Mouse (Mus musculus) right cerebral cortex, adult 2 months (tissue): ENCODE data around the gene Celf2.

ENCODE experiments used
- DNase-seq, 2 experiments: peaks; one replicate each; pipeline ENCODE4 v3.0.0; 2021 to 2022; ENCODE audit warnings: low spot score in 2 of 2

Celf2 gene

GRCm38 (mm10) chr2:6695353-6695951 is 813.9 kb downstream of the Celf2 start:
- peak in 1 of 2 experiments; percentile 2 for DNase-seq

GRCm38 (mm10) chr2:6689689-6690088 is 819.7 kb downstream of the Celf2 start:
- peak in 1 of 2 experiments; percentile 1 for DNase-seq

GRCm38 (mm10) chr2:6678231-6678630 is 831.1 kb downstream of the Celf2 start:
- DNase-seq = no peak

- no peak for DNase-seq
Measured at GRCm38 (mm10) chr2:6677457-6677856, 831.9 kb downstream of the Celf2 start.

- DNase-seq = no peak
Measured at GRCm38 (mm10) chr2:6674401-6674800, 835.0 kb downstream of the Celf2 start.

GRCm38 (mm10) chr2:6673418-6673817 is 835.9 kb downstream of the Celf2 start:
- no peak for DNase-seq

- DNase-seq = peak; percentile 37 to 49
Measured at GRCm38 (mm10) chr2:6667611-6668010, 841.8 kb downstream of the Celf2 start.

- no peak for DNase-seq
Measured at GRCm38 (mm10) chr2:6659834-6660233, 849.5 kb downstream of the Celf2 start.

- no peak for DNase-seq
Measured at GRCm38 (mm10) chr2:6653719-6654118, 855.6 kb downstream of the Celf2 start.

GRCm38 (mm10) chr2:6651697-6652096 is 857.7 kb downstream of the Celf2 start:
- no peak for DNase-seq

- no peak for DNase-seq
Measured at GRCm38 (mm10) chr2:6648877-6649276, 860.5 kb downstream of the Celf2 start.

GRCm38 (mm10) chr2:6647028-6647427 is 862.3 kb downstream of the Celf2 start:
- DNase-seq = no peak

GRCm38 (mm10) chr2:6646325-6646724 is 863.0 kb downstream of the Celf2 start:
- no peak for DNase-seq

- no peak for DNase-seq
Measured at GRCm38 (mm10) chr2:6642222-6642850, 867.0 kb downstream of the Celf2 start.

- DNase-seq = no peak
Measured at GRCm38 (mm10) chr2:6639370-6639769, 870.0 kb downstream of the Celf2 start.

- no peak for DNase-seq
Measured at GRCm38 (mm10) chr2:6637147-6637546, 872.2 kb downstream of the Celf2 start.

- DNase-seq = no peak
Measured at GRCm38 (mm10) chr2:6634899-6635298, 874.5 kb downstream of the Celf2 start.

- no peak for DNase-seq
Measured at GRCm38 (mm10) chr2:6633115-6633514, 876.2 kb downstream of the Celf2 start.

GRCm38 (mm10) chr2:6623802-6624201 is 885.6 kb downstream of the Celf2 start:
- no peak for DNase-seq

GRCm38 (mm10) chr2:6622082-6622481 is 887.3 kb downstream of the Celf2 start:
- DNase-seq = no peak

GRCm38 (mm10) chr2:6618856-6619255 is 890.5 kb downstream of the Celf2 start:
- no peak for DNase-seq

GRCm38 (mm10) chr2:6618450-6618849 is 890.9 kb downstream of the Celf2 start:
- DNase-seq = no peak

GRCm38 (mm10) chr2:6604347-6604746 is 905.0 kb downstream of the Celf2 start:
- DNase-seq = no peak

GRCm38 (mm10) chr2:6603880-6604279 is 905.5 kb downstream of the Celf2 start:
- no peak for DNase-seq
